Mouse (Mus musculus): ENCODE measurements around the gene Stub1.

Gene Stub1

GRCm38 (mm10) chr17:25833291-25833663, at the start of gene Stub1:
Stub1 (minus strand) TSS chr17:25833404.
- peak; percentile 97 to 98 for DNase-seq

- no peak for DNase-seq
These were observed 49.1 kb upstream of the Stub1 start for GRCm38 (mm10) chr17:25882306-25882705.

- no peak for DNase-seq
These were observed 48.5 kb upstream of the Stub1 start for GRCm38 (mm10) chr17:25881691-25882090.

- DNase-seq = peak in 1 of 2 experiments; percentile 36
These were observed 47.9 kb upstream of the Stub1 start for GRCm38 (mm10) chr17:25880913-25881641.

GRCm38 (mm10) chr17:25880196-25880910, 47.1 kb upstream of the Stub1 start, which contains the start of gene Wfikkn1:
Wfikkn1 (minus strand) TSS chr17:25880858.
- peak in 1 of 2 experiments; percentile 15 for DNase-seq

GRCm38 (mm10) chr17:25879750-25880149, 46.5 kb upstream of the Stub1 start:
- DNase-seq = no peak

GRCm38 (mm10) chr17:25879261-25879660, 46.1 kb upstream of the Stub1 start:
- peak; percentile 85 to 88 for DNase-seq

GRCm38 (mm10) chr17:25878611-25879180, 45.5 kb upstream of the Stub1 start:
- DNase-seq = peak in 1 of 2 experiments; percentile 13

GRCm38 (mm10) chr17:25877741-25878610, 44.8 kb upstream of the Stub1 start:
- peak in 1 of 2 experiments; percentile 23 for DNase-seq

- DNase-seq = no peak
These were observed 43.8 kb upstream of the Stub1 start for GRCm38 (mm10) chr17:25877025-25877424.

- peak; percentile 81 to 83 for DNase-seq
These were observed 43.2 kb upstream of the Stub1 start for GRCm38 (mm10) chr17:25876347-25876915.

- DNase-seq = peak; percentile 85 to 90
These were observed 42.2 kb upstream of the Stub1 start for GRCm38 (mm10) chr17:25875171-25876136.

- DNase-seq = peak; percentile 88 to 95
These were observed 41.5 kb upstream of the Stub1 start, which contains the start of gene Mettl26 for GRCm38 (mm10) chr17:25874721-25875170. Mettl26 (plus strand) TSS chr17:25875074.

- peak in 1 of 2 experiments; percentile 66 for DNase-seq
These were observed 41.0 kb upstream of the Stub1 start for GRCm38 (mm10) chr17:25874148-25874720.

- no peak for DNase-seq
These were observed 40.4 kb upstream of the Stub1 start for GRCm38 (mm10) chr17:25873405-25874147.

- peak in 1 of 2 experiments; percentile 67 for DNase-seq
These were observed 39.5 kb upstream of the Stub1 start for GRCm38 (mm10) chr17:25872676-25873075.

GRCm38 (mm10) chr17:25871566-25871965, 38.4 kb upstream of the Stub1 start:
- peak in 1 of 2 experiments; percentile 19 for DNase-seq

GRCm38 (mm10) chr17:25869954-25870353, 36.8 kb upstream of the Stub1 start:
- no peak for DNase-seq

GRCm38 (mm10) chr17:25869498-25869897, 36.3 kb upstream of the Stub1 start:
- DNase-seq = no peak

Data from kidney, adult 8-10 months (tissue).